9 mouse cellular contexts compared by ENCODE assay signal in genomic region chr2:166976356-166976755, GRCm38 (mm10). TPM values are rescaled to one million over a fixed set of nuclear protein-coding genes. Genes with fewer than 3 reads are reported as not detected.
A peak's percentile ranks its signal among the peaks of the same experiment; 100 is the strongest.
DNase-seq lines count a peak whose midpoint lies in the region; ATAC-seq and TF ChIP-seq lines count a peak whose summit lies in the region.
"Had no signal": no experiment of that assay in that cellular context is flagged by ENCODE, and none has a peak within 500 bp of the region (broad histone marks: within the 10 kb centered on the region; RNA-seq: fewer than 3 reads in every experiment).

No protein-coding gene starts in this region.

- H3K4me3 ChIP-seq in brown adipose tissue, adult 24 weeks (ENCODE audit: insufficient read depth, low read depth, low read length): no peak overlapping the region
- H3K4me3 ChIP-seq in liver, embryonic 11.5 days (ENCODE audit: low read depth, low read length): no peak overlapping the region
- H3K4me3 ChIP-seq in myocyte: no peak overlapping the region
- no peak overlapping the region for H3K4me3 ChIP-seq in forebrain, embryonic 12.5 days (replicated peaks)

- 53% methylated on average over 3 of the region's 3 CpGs for WGBS in liver, embryonic 11.5 days
- WGBS in forebrain, embryonic 12.5 days: 89% methylated on average over 3 of the region's 3 CpGs

- ATAC-seq in liver, embryonic 11.5 days (replicated peaks; ENCODE audit: low FRiP score): no peak
- no peak for ATAC-seq in forebrain, embryonic 12.5 days (ENCODE audit: low FRiP score)

- H3K27ac ChIP-seq in brown adipose tissue, adult 24 weeks (replicated peaks; ENCODE audit: low read depth, low read length): peak overlapping the region; percentile 31; the same call in 1 of the 2 replicates
- peak overlapping the region; percentile 67 for H3K27ac ChIP-seq in liver, embryonic 11.5 days (ENCODE audit: low read depth, low read length)
- H3K27ac ChIP-seq in forebrain, embryonic 12.5 days: no peak overlapping the region

- peak; percentile 48 for DNase-seq in layer of hippocampus, adult 9-11 months
- DNase-seq in layer of hippocampus, postnatal 36 days: no peak
- no peak for DNase-seq in liver, embryonic 11.5 days (ENCODE audit: low spot score)
- no peak for DNase-seq in cerebellum, postnatal 25 days
- DNase-seq: kidney, adult 8-10 months; lung, embryonic 14.5 days had no signal

- no peaks in the 10 kb centered on the region for H3K9me3 ChIP-seq in liver, embryonic 11.5 days (ENCODE audit: control insufficient read depth, low read length)
- H3K9me3 ChIP-seq in forebrain, embryonic 12.5 days: no peaks in the 10 kb centered on the region

- H3K4me2 ChIP-seq in liver, embryonic 11.5 days: peak overlapping the region; percentile 37
- peak overlapping the region; percentile 70 for H3K4me2 ChIP-seq in myocyte (ENCODE audit: low read depth)
- no peak overlapping the region for H3K4me2 ChIP-seq in forebrain, embryonic 12.5 days
- H3K4me2 ChIP-seq: lung, embryonic 14.5 days had no signal

- no peak overlapping the region for H3ac ChIP-seq in myocyte (ENCODE audit: control insufficient read depth, insufficient read length)

- no peaks in the 10 kb centered on the region; the same call in 1 of the 2 replicates for H3K36me3 ChIP-seq in liver, embryonic 11.5 days (ENCODE audit: control insufficient read depth, insufficient read depth, low read length)
- no peaks in the 10 kb centered on the region for H3K36me3 ChIP-seq in myocyte (ENCODE audit: control insufficient read depth, insufficient read depth)
- no peaks in the 10 kb centered on the region for H3K36me3 ChIP-seq in forebrain, embryonic 12.5 days (replicated peaks)

- H3K27me3 ChIP-seq in liver, embryonic 11.5 days (replicated peaks; ENCODE audit: control insufficient read depth, insufficient read depth, low read length): no peaks in the 10 kb centered on the region
- H3K27me3 ChIP-seq in myocyte (ENCODE audit: control insufficient read depth, insufficient read depth, insufficient read length): no peaks in the 10 kb centered on the region
- H3K27me3 ChIP-seq in forebrain, embryonic 12.5 days: no peaks in the 10 kb centered on the region

- peaks cover 96% of the 10 kb centered on the region for H3K79me2 ChIP-seq in myocyte (ENCODE audit: control insufficient read depth, insufficient read depth)

- peaks cover 27% of the 10 kb centered on the region for H3K4me1 ChIP-seq in brown adipose tissue, adult 24 weeks (ENCODE audit: control insufficient read depth, insufficient read depth, insufficient read length, low read length)
- peaks cover 36% of the 10 kb centered on the region for H3K4me1 ChIP-seq in liver, embryonic 11.5 days (replicated peaks; ENCODE audit: control insufficient read depth, insufficient read depth, low read length)
- peaks cover 8% of the 10 kb centered on the region; the same call in 1 of the 2 replicates for H3K4me1 ChIP-seq in forebrain, embryonic 12.5 days

- H3K9ac ChIP-seq in liver, embryonic 11.5 days (ENCODE audit: low read depth, low read length): no peak overlapping the region
- no peak overlapping the region for H3K9ac ChIP-seq in forebrain, embryonic 12.5 days
- H3K9ac ChIP-seq: lung, embryonic 14.5 days had no signal

- TF ChIP-seq POLR2A in myocyte (IDR thresholded peaks at IDR 0.05; ENCODE audit: insufficient read length, low read depth): no peak

TF ChIP-seq in myocyte, 11 proteins besides CTCF, POLR2A, EP300 and RAD21:
- TF ChIP-seq MYOD1 (IDR thresholded peaks at IDR 0.05; ENCODE audit: control insufficient read depth in 1 of 3, insufficient read length in 2 of 3, low read depth in 2 of 3) (no peak), TCF12 (IDR thresholded peaks at IDR 0.05; ENCODE audit: insufficient read depth, poor library complexity, severe bottlenecking) (no peak), REST (IDR thresholded peaks at IDR 0.05; ENCODE audit: insufficient read depth, insufficient read length) (no peak), POLR2AphosphoS2 (IDR thresholded peaks at IDR 0.05; ENCODE audit: insufficient read length, low read depth) (no peak), MAX (IDR thresholded peaks at IDR 0.05; ENCODE audit: low read depth) (no peak), SRF (IDR thresholded peaks at IDR 0.05; ENCODE audit: control insufficient read depth, insufficient read length, low read depth) (no peak), E2F4 (IDR thresholded peaks at IDR 0.05; ENCODE audit: insufficient read depth) (no peak), USF1 (IDR thresholded peaks at IDR 0.05; ENCODE audit: low read depth) (no peak), CEBPB (IDR thresholded peaks at IDR 0.05; ENCODE audit: insufficient read depth, poor library complexity, severe bottlenecking) (no peak), MYOG (IDR thresholded peaks at IDR 0.05; ENCODE audit: control insufficient read depth in 1 of 3, insufficient read depth in 1 of 3, insufficient read length in 2 of 3, low read depth in 2 of 3) (no peak), TCF3 (IDR thresholded peaks at IDR 0.05; ENCODE audit: insufficient read length, low read depth) (no peak)

RNA-seq across cellular contexts. Expression of gene Stau1, which starts 19.7 kb away (rescaled TPM):
- 10 to 100 TPM; 59.0 to 67.2 TPM for total RNA-seq in layer of hippocampus, postnatal 36 days (2021)
- polyA plus RNA-seq in brown adipose tissue, adult 24 weeks (2012; ENCODE audit: insufficient read depth, insufficient read length, missing spikeins): 34.7 and 35.9 TPM in 2 replicates
- 57.1 and 59.5 TPM in 2 replicates for polyA plus RNA-seq in liver, embryonic 11.5 days (2014; fragmentation: Nextera tagmentation; extraction: Ambion mirVana)
- 65.4 TPM for polyA plus RNA-seq in myocyte (2012; fragmentation: generic; extraction: Trizol)
- 121 and 125 TPM in 2 replicates for polyA plus RNA-seq in forebrain, embryonic 12.5 days (2016; fragmentation: Nextera tagmentation; extraction: Ambion mirVana)

RNA-seq across cellular contexts. Expression of gene Ddx27, which starts 38.6 kb away (rescaled TPM):
- total RNA-seq in layer of hippocampus, postnatal 36 days (2021): 10 to 100 TPM; 28.6 to 34.2 TPM
- polyA plus RNA-seq in brown adipose tissue, adult 24 weeks (2012; ENCODE audit: insufficient read depth, insufficient read length, missing spikeins): 16.1 and 20.4 TPM in 2 replicates
- 102 and 103 TPM in 2 replicates for polyA plus RNA-seq in liver, embryonic 11.5 days (2014; fragmentation: Nextera tagmentation; extraction: Ambion mirVana)
- polyA plus RNA-seq in myocyte (2012; fragmentation: generic; extraction: Trizol): 46.9 TPM
- polyA plus RNA-seq in forebrain, embryonic 12.5 days (2016; fragmentation: Nextera tagmentation; extraction: Ambion mirVana): 55.9 and 56.6 TPM in 2 replicates
